Mouse (Mus musculus): Measurements from ENCODE around the gene Cmc1. TPM values are rescaled to one million over a fixed set of nuclear protein-coding genes. Genes with fewer than 3 reads are reported as not detected.

The Cmc1 gene
- total RNA-seq, 4 experiments from 2014 or later = 9.9 to 13.8 (median 13.3) TPM

GRCm38 (mm10) chr9:118031694-118032093 is 118.3 kb downstream of the Cmc1 start:
- no peak for DNase-seq (ENCODE audit: low spot score in 2 of 2)

GRCm38 (mm10) chr9:118030252-118030651 is 119.7 kb downstream of the Cmc1 start:
- DNase-seq (ENCODE audit: low spot score in 2 of 2) = no peak

- DNase-seq (ENCODE audit: low spot score in 2 of 2) = no peak
Observed at GRCm38 (mm10) chr9:118029490-118029889, 120.5 kb downstream of the Cmc1 start.

GRCm38 (mm10) chr9:118024966-118025365 is 125.0 kb downstream of the Cmc1 start:
- DNase-seq (ENCODE audit: low spot score in 2 of 2) = no peak

Other genes starting within 250 kb of the Cmc1 start
- gene Azi2, start 109.7 kb downstream of the Cmc1 start, total RNA-seq (2022) = 10 to 100 TPM; 70.0 to 88.7 (median 73.3) TPM

Data from layer of hippocampus, adult 8-10 months (tissue).